8 mouse cellular contexts compared by ENCODE assay signal in genomic region chr1:57436954-57437353, GRCm38 (mm10). TPM values are rescaled to one million over a fixed set of nuclear protein-coding genes. Genes with fewer than 3 reads are reported as not detected.
DNase-seq lines count a peak whose midpoint lies in the region; ATAC-seq and TF ChIP-seq lines count a peak whose summit lies in the region.

No protein-coding gene starts in this region.

- peak in 1 of 2 experiments; percentile 9 for DNase-seq in layer of hippocampus, adult 2 months (ENCODE audit: low spot score in 2 of 2)
- DNase-seq in layer of hippocampus, adult 9-11 months = no peak
- peak; percentile 43 for DNase-seq in embryo, embryonic 11 days
- DNase-seq in limb, embryonic 14.5 days (ENCODE audit: low spot score) = peak; percentile 82
- no peak for DNase-seq in thymus, postnatal 4 days
- DNase-seq in gastrocnemius, postnatal 25 days = no peak

- H3K36me3 ChIP-seq in heart, embryonic 15.5 days = no peaks in the 10 kb centered on the region
- no peaks in the 10 kb centered on the region for H3K36me3 ChIP-seq in limb, embryonic 14.5 days (ENCODE audit: control insufficient read depth, insufficient read depth, low read length)
- no peaks in the 10 kb centered on the region for H3K36me3 ChIP-seq in neural tube, embryonic 13.5 days

- WGBS in heart, embryonic 15.5 days = 17% methylated on average over 9 of the region's 9 CpGs
- WGBS in limb, embryonic 14.5 days = 9% methylated on average over 9 of the region's 9 CpGs
- 45% methylated on average over 9 of the region's 9 CpGs for WGBS in neural tube, embryonic 13.5 days

- H3K9me3 ChIP-seq in heart, embryonic 15.5 days (replicated peaks) = no peaks in the 10 kb centered on the region
- H3K9me3 ChIP-seq in limb, embryonic 14.5 days (ENCODE audit: control insufficient read depth, low read length) = no peaks in the 10 kb centered on the region
- H3K9me3 ChIP-seq in neural tube, embryonic 13.5 days = no peaks in the 10 kb centered on the region

- H3K4me1 ChIP-seq in heart, embryonic 15.5 days (replicated peaks) = peaks cover 9% of the 10 kb centered on the region
- H3K4me1 ChIP-seq in limb, embryonic 14.5 days (ENCODE audit: control insufficient read depth, insufficient read depth, low read length) = peaks cover 34% of the 10 kb centered on the region
- H3K4me1 ChIP-seq in neural tube, embryonic 13.5 days (replicated peaks) = peaks cover 12% of the 10 kb centered on the region

- TF ChIP-seq POLR2A in limb, embryonic 14.5 days (IDR thresholded peaks at IDR 0.05; ENCODE audit: borderline replicate concordance, extremely low read depth, insufficient read depth, insufficient read length) = no peak

- no peak for TF ChIP-seq CTCF in layer of hippocampus, adult 2 months (conservative IDR thresholded peaks at IDR 0.05)

- H3K9ac ChIP-seq in heart, embryonic 15.5 days = peak overlapping the region; percentile 25; the same call in 1 of the 2 replicates
- peak overlapping the region; percentile 38; the same call in 1 of the 2 replicates for H3K9ac ChIP-seq in limb, embryonic 14.5 days (ENCODE audit: low read depth, low read length, severe bottlenecking)
- no peak overlapping the region; the same call in 1 of the 2 replicates for H3K9ac ChIP-seq in neural tube, embryonic 13.5 days

- H3K27ac ChIP-seq in layer of hippocampus, adult 2 months = peak overlapping the region; percentile 19
- H3K27ac ChIP-seq in heart, embryonic 15.5 days = peak overlapping the region; percentile 81
- peak overlapping the region; percentile 73 for H3K27ac ChIP-seq in limb, embryonic 14.5 days (replicated peaks; ENCODE audit: low read depth, low read length)
- 0 out of 2 replicates have a peak overlapping the region, but pooled peaks have one; percentile 19 for H3K27ac ChIP-seq in neural tube, embryonic 13.5 days (replicated peaks)

- H3K4me3 ChIP-seq in layer of hippocampus, adult 2 months = peak overlapping the region; percentile 25
- peak overlapping the region; percentile 34 for H3K4me3 ChIP-seq in heart, embryonic 15.5 days
- H3K4me3 ChIP-seq in limb, embryonic 14.5 days (replicated peaks; ENCODE audit: low read length) = peak overlapping the region; percentile 23
- H3K4me3 ChIP-seq in neural tube, embryonic 13.5 days = no peak overlapping the region

- no peaks in the 10 kb centered on the region for H3K27me3 ChIP-seq in heart, embryonic 15.5 days
- no peaks in the 10 kb centered on the region for H3K27me3 ChIP-seq in limb, embryonic 14.5 days (ENCODE audit: control insufficient read depth, insufficient read depth, low read length)
- no peaks in the 10 kb centered on the region for H3K27me3 ChIP-seq in neural tube, embryonic 13.5 days

- peak overlapping the region; percentile 52 for H3K4me2 ChIP-seq in heart, embryonic 15.5 days
- peak overlapping the region; percentile 40 for H3K4me2 ChIP-seq in limb, embryonic 14.5 days (replicated peaks; ENCODE audit: low read depth, low read length, severe bottlenecking)
- peak overlapping the region; percentile 29 for H3K4me2 ChIP-seq in neural tube, embryonic 13.5 days

- ATAC-seq in heart, embryonic 15.5 days (replicated peaks; ENCODE audit: insufficient number of reproducible peaks, insufficient read depth, low FRiP score, low read depth) = peak; percentile 88
- peak; percentile 94 for ATAC-seq in limb, embryonic 14.5 days (ENCODE audit: low FRiP score, low read depth)
- ATAC-seq in neural tube, embryonic 13.5 days (ENCODE audit: low read depth) = no peak

RNA-seq across cellular contexts. Expression of gene Tyw5, which starts 30.1 kb away (rescaled TPM):
- 10 to 100 TPM; 23.8 to 25.9 TPM for total RNA-seq in layer of hippocampus, adult 2 months (2021)
- 16.9 and 19.0 TPM in 2 replicates for polyA plus RNA-seq in heart, embryonic 15.5 days (2015; fragmentation: Nextera tagmentation; extraction: Ambion mirVana)
- polyA plus RNA-seq in limb, embryonic 14.5 days (2012; rRNA removed) = 22.3 and 30.1 TPM in 2 replicates
- 25.3 and 25.6 TPM in 2 replicates for polyA plus RNA-seq in limb, embryonic 14.5 days (2014; fragmentation: Nextera tagmentation; extraction: Ambion mirVana)
- 25.5 and 28.2 TPM in 2 replicates for polyA plus RNA-seq in neural tube, embryonic 13.5 days (2015; fragmentation: Nextera tagmentation; extraction: Ambion mirVana)
- 1 to 10 TPM; 4.5 to 4.6 TPM for total RNA-seq in gastrocnemius, postnatal 25 days (2021)

RNA-seq across cellular contexts. Expression of gene Maip1, which starts 30.8 kb away (rescaled TPM):
- total RNA-seq in layer of hippocampus, adult 2 months (2021) = 10 to 100 TPM; 12.1 to 12.5 TPM
- polyA plus RNA-seq in heart, embryonic 15.5 days (2015; fragmentation: Nextera tagmentation; extraction: Ambion mirVana) = 14.0 and 15.0 TPM in 2 replicates
- 10.6 and 13.5 TPM in 2 replicates for polyA plus RNA-seq in limb, embryonic 14.5 days (2012; rRNA removed)
- polyA plus RNA-seq in limb, embryonic 14.5 days (2014; fragmentation: Nextera tagmentation; extraction: Ambion mirVana) = 14.7 and 15.4 TPM in 2 replicates
- 17.1 and 19.6 TPM in 2 replicates for polyA plus RNA-seq in neural tube, embryonic 13.5 days (2015; fragmentation: Nextera tagmentation; extraction: Ambion mirVana)
- total RNA-seq in gastrocnemius, postnatal 25 days (2021) = 1 to 10 TPM; 7.0 to 8.2 TPM

RNA-seq across cellular contexts. Expression of gene 1700066M21Rik, which starts 59.5 kb away (rescaled TPM):
- 10 to 100 TPM; 22.2 to 24.5 TPM for total RNA-seq in layer of hippocampus, adult 2 months (2021)
- polyA plus RNA-seq in heart, embryonic 15.5 days (2015; fragmentation: Nextera tagmentation; extraction: Ambion mirVana) = 7.7 and 9.8 TPM in 2 replicates
- polyA plus RNA-seq in limb, embryonic 14.5 days (2012; rRNA removed) = 8.2 and 10.5 TPM in 2 replicates
- polyA plus RNA-seq in limb, embryonic 14.5 days (2014; fragmentation: Nextera tagmentation; extraction: Ambion mirVana) = 13.8 and 14.7 TPM in 2 replicates
- polyA plus RNA-seq in neural tube, embryonic 13.5 days (2015; fragmentation: Nextera tagmentation; extraction: Ambion mirVana) = 16.0 and 16.1 TPM in 2 replicates
- 1 to 10 TPM; 2.3 to 2.5 TPM for total RNA-seq in gastrocnemius, postnatal 25 days (2021)

Comparison
In these comparisons a context has a peak if more than half of its experiments do, and no peak if none do; other contexts are left out.
1. DNase-seq: peak in embryo, embryonic 11 days (single experiment) and limb, embryonic 14.5 days (single experiment); none in layer of hippocampus, adult 9-11 months (single experiment), thymus, postnatal 4 days (single experiment) and gastrocnemius, postnatal 25 days (single experiment).
2. H3K27ac ChIP-seq: peak in every context shown above with its lines; median percentile 81 in heart, embryonic 15.5 days; 73 in limb, embryonic 14.5 days; 19 in layer of hippocampus, adult 2 months; 19 in neural tube, embryonic 13.5 days.
3. Peak in every context shown above with its lines, with median percentiles within 50 percentile points of each other: H3K4me2 ChIP-seq.